Mouse (Mus musculus): ENCODE measurements at regions not wholly inside any gene's neighbourhood (a gene's known extent, or its start where the extent isn't known, plus 50 kb on each side); places are given as distances from the start of the nearest gene placed in this dataset.
"Not testable (repeated sequence)": the region's sequence is repeated elsewhere in the genome, so short reads cannot be mapped to it uniquely, and the experiment has no call there.

GRCm38 (mm10) chr4:81600396-81600795 lies 157.8 kb upstream of the Mpdz start:
- DNase-seq (ENCODE audit: low spot score in 2 of 2), result no peak

GRCm38 (mm10) chr4:81597390-81597789 lies 154.8 kb upstream of the Mpdz start:
- DNase-seq (ENCODE audit: low spot score in 2 of 2), result no peak

- not testable (repeated sequence) for DNase-seq (ENCODE audit: low spot score in 2 of 2)
Observed at GRCm38 (mm10) chr4:81593431-81593830, 150.8 kb upstream of the Mpdz start.

GRCm38 (mm10) chr4:81582546-81582945 lies 139.9 kb upstream of the Mpdz start:
- DNase-seq (ENCODE audit: low spot score in 2 of 2), result no peak

- DNase-seq (ENCODE audit: low spot score in 2 of 2), result no peak
Observed at GRCm38 (mm10) chr4:81580553-81580952, 137.9 kb upstream of the Mpdz start.

- no peak for DNase-seq (ENCODE audit: low spot score in 2 of 2)
Observed at GRCm38 (mm10) chr4:81579389-81580110, 136.9 kb upstream of the Mpdz start.

GRCm38 (mm10) chr4:81578981-81579380 lies 136.4 kb upstream of the Mpdz start:
- DNase-seq (ENCODE audit: low spot score in 2 of 2), result no peak

- no peak for DNase-seq (ENCODE audit: low spot score in 2 of 2)
Observed at GRCm38 (mm10) chr4:81573771-81574170, 131.2 kb upstream of the Mpdz start.

GRCm38 (mm10) chr4:81570736-81571135 lies 128.1 kb upstream of the Mpdz start:
- no peak for DNase-seq (ENCODE audit: low spot score in 2 of 2)

GRCm38 (mm10) chr4:81569531-81569930 lies 126.9 kb upstream of the Mpdz start:
- DNase-seq (ENCODE audit: low spot score in 2 of 2), result no peak

GRCm38 (mm10) chr4:81568404-81568803 lies 125.8 kb upstream of the Mpdz start:
- DNase-seq (ENCODE audit: low spot score in 2 of 2), result no peak

GRCm38 (mm10) chr4:81567928-81568327 lies 125.3 kb upstream of the Mpdz start:
- peak; percentile 27 to 34 for DNase-seq (ENCODE audit: low spot score in 2 of 2)

GRCm38 (mm10) chr4:81566526-81566925 lies 123.9 kb upstream of the Mpdz start:
- no peak for DNase-seq (ENCODE audit: low spot score in 2 of 2)

GRCm38 (mm10) chr4:81565422-81566395 lies 123.1 kb upstream of the Mpdz start:
- no peak for DNase-seq (ENCODE audit: low spot score in 2 of 2)

GRCm38 (mm10) chr4:81564446-81564845 lies 121.8 kb upstream of the Mpdz start:
- no peak for DNase-seq (ENCODE audit: low spot score in 2 of 2)

- DNase-seq (ENCODE audit: low spot score in 2 of 2), result peak; percentile 26 to 47
Observed at GRCm38 (mm10) chr4:81563574-81563973, 121.0 kb upstream of the Mpdz start.

GRCm38 (mm10) chr4:81561453-81561852 lies 118.8 kb upstream of the Mpdz start:
- no peak for DNase-seq (ENCODE audit: low spot score in 2 of 2)

- DNase-seq (ENCODE audit: low spot score in 2 of 2), result no peak
Observed at GRCm38 (mm10) chr4:81550816-81551215, 108.2 kb upstream of the Mpdz start.

GRCm38 (mm10) chr4:81550256-81550655 lies 107.6 kb upstream of the Mpdz start:
- no peak for DNase-seq (ENCODE audit: low spot score in 2 of 2)

GRCm38 (mm10) chr4:81540496-81540895 lies 97.9 kb upstream of the Mpdz start:
- no peak for DNase-seq (ENCODE audit: low spot score in 2 of 2)

- no peak for DNase-seq (ENCODE audit: low spot score in 2 of 2)
Observed at GRCm38 (mm10) chr4:81539551-81539950, 96.9 kb upstream of the Mpdz start.

- no peak for DNase-seq (ENCODE audit: low spot score in 2 of 2)
Observed at GRCm38 (mm10) chr4:81536795-81537194, 94.2 kb upstream of the Mpdz start.

- no peak for DNase-seq (ENCODE audit: low spot score in 2 of 2)
Observed at GRCm38 (mm10) chr4:81530546-81530945, 87.9 kb upstream of the Mpdz start.

Measured in frontal cortex, postnatal 14 days (tissue).